Mouse (Mus musculus) heart, embryonic 10.5 days (tissue): ENCODE results near the gene Ak9. TPM values are rescaled to one million over a fixed set of nuclear protein-coding genes. Genes with fewer than 3 reads are reported as not detected.

Experiments
- polyA plus RNA-seq: library from polyadenylated mRNA; unstranded; fragments of >200 nt; fragmentation: Nextera tagmentation; extraction: Ambion mirVana; gene quantifications from 2 replicates; pipeline ENCODE4 v1.2.1, GENCODE M21; 2016

The Ak9 gene
- polyA plus RNA-seq, 1 experiment from 2014 or later: 0.03 TPM

Other genes with a start within 250 kb of the Ak9 start
- gene Gpr6, start 231.7 kb upstream of the Ak9 start, polyA plus RNA-seq: not detected in 2 replicates
- 28.7 and 43.6 TPM in 2 replicates for gene Fig4, start 720 bp upstream of the Ak9 start, polyA plus RNA-seq
- 13.8 and 13.9 TPM in 2 replicates for gene Zbtb24, start 146.4 kb downstream of the Ak9 start, polyA plus RNA-seq
- 46.5 and 48.8 TPM in 2 replicates for gene Mical1, start 172.3 kb downstream of the Ak9 start, polyA plus RNA-seq
- gene Smpd2, start 186.4 kb downstream of the Ak9 start, polyA plus RNA-seq: 51.8 and 52.7 TPM in 2 replicates
- gene Ppil6, start 186.5 kb downstream of the Ak9 start, polyA plus RNA-seq: 0.95 and 1.3 TPM in 2 replicates
- gene Cd164, start 215.4 kb downstream of the Ak9 start, polyA plus RNA-seq: 156 and 169 TPM in 2 replicates